Mouse (Mus musculus) midbrain, postnatal 0 days (tissue): Measurements from ENCODE around the gene Prr7. TPM values are rescaled to one million over a fixed set of nuclear protein-coding genes. Genes with fewer than 3 reads are reported as not detected.

ENCODE experiments used
- ATAC-seq: fragments of 200-750 bp; cut with Nextera tagmentation; 2 replicates; pipeline ENCODE4 v1.8.0; 2017; ENCODE audit warnings: moderate number of reproducible peaks, mild to moderate bottlenecking, moderate TSS enrichment, moderate library complexity; ENCODE audit not compliant: low FRiP score
- DNase-seq: peaks from one replicate; pipeline ENCODE4 v3.0.0-alpha.2; 2015; ENCODE audit warnings: low spot score
- H3K27ac ChIP-seq: fragments of 300-500 bp; sonication (generic); 2 replicates; pipeline ENCODE4 v1.5.1; 2014; ENCODE audit warnings: low read depth, mild to moderate bottlenecking, low read length, mixed read lengths
- H3K27me3 ChIP-seq: fragments of 300-500 bp; sonication (generic); 2 replicates; pipeline ENCODE4 v1.6.1; 2014; ENCODE audit warnings: low read length, control low read depth, mixed read lengths; ENCODE audit not compliant: insufficient read depth
- H3K36me3 ChIP-seq: fragments of 300-500 bp; sonication (generic); 2 replicates; pipeline ENCODE4 v1.6.1; 2014; ENCODE audit warnings: low read length, control low read depth, mixed read lengths; ENCODE audit not compliant: insufficient read depth
- H3K4me1 ChIP-seq: fragments of 300-500 bp; sonication (generic); 2 replicates; pipeline ENCODE4 v1.6.1; 2014; ENCODE audit warnings: mild to moderate bottlenecking, control low read depth, antibody characterized with exemption, low read length, mixed read lengths; ENCODE audit not compliant: insufficient read depth
- H3K4me2 ChIP-seq: fragments of 300-500 bp; sonication (generic); 2 replicates; pipeline ENCODE4 v1.6.1; 2014; ENCODE audit warnings: low read depth, mild to moderate bottlenecking, low read length, mixed read lengths; ENCODE audit not compliant: poor library complexity, severe bottlenecking
- H3K4me3 ChIP-seq: fragments of 300-500 bp; sonication (generic); 2 replicates; pipeline ENCODE4 v1.5.1; 2014; ENCODE audit warnings: low read depth, mild to moderate bottlenecking, low read length, moderate library complexity
- H3K9ac ChIP-seq: fragments of 300-500 bp; sonication (generic); replicated peaks from 2 replicates; pipeline ENCODE4 v1.6.1; 2014; ENCODE audit warnings: mild to moderate bottlenecking, low read length, moderate library complexity, mixed read lengths; ENCODE audit not compliant: poor library complexity, severe bottlenecking
- H3K9me3 ChIP-seq: fragments of 300-500 bp; sonication (generic); 2 replicates; pipeline ENCODE4 v1.6.1; 2016; ENCODE audit warnings: low read length, control low read depth
- CTCF ChIP-seq: IDR thresholded peaks from 2 replicates; pipeline ENCODE4 v1.5.1; 2016; ENCODE audit warnings: antibody characterized with exemption, mild to moderate bottlenecking
- WGBS: fragments of 180-500 bp; shearing (Covaris S2); extraction: QIAGEN DNeasy Blood & Tissue Kit; methylation state at CpG from one replicate; pipeline ENCODE4 v1.1.7; 2014; 5-methylcytosine and 5-hydroxymethylcytosine counted together
- polyA plus RNA-seq: library from polyadenylated mRNA; unstranded; fragments of >200 nt; fragmentation: Nextera tagmentation; extraction: Ambion mirVana; gene quantifications from 2 replicates; pipeline ENCODE4 v1.2.1, GENCODE M21; 2015
- total RNA-seq: library from RNA; depleted of rRNA; stranded (reverse); fragments of >200 nt; gene quantifications from 2 replicates; pipeline ENCODE4 v1.2.3, GENCODE M21; 2014

Prr7 gene
- total and polyA plus RNA-seq, 2 experiments from 2014 or later, result 8.1 to 131 TPM

DNA sequence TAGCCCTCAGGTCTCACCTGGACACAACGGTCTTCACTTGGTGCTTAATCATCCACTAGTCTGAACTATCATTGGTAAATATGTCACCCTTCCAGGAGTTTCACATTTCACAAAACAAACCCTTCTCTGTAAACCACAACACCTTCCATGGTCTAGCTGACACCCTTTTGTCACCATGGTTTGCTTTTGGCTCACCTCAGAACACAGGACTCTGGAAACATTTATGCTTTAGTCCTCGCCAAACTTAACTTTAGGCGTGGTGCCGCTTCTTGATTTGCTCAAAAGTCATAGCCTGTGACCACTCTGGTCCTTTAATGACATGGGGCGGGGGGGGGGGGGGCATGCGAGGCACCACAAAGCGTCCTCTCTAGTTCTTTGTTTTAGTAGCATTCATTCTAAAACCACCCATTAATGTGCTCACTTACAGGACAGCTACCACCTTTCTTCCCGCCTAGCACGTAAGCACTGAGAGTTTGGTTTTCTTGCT is 20.2 kb upstream of the Prr7 start:
- WGBS, result 40% methylated on average over 9 of the region's 9 CpGs
- no peak for ATAC-seq
- H3K9me3 ChIP-seq, result no peaks in the 10 kb centered on the region
- H3K27ac ChIP-seq, result peak overlapping the region; percentile 79
- H3K27me3 ChIP-seq, result no peaks in the 10 kb centered on the region
- H3K36me3 ChIP-seq, result no peaks in the 10 kb centered on the region
- no peak for DNase-seq
- TF ChIP-seq CTCF, result no peak
- H3K4me2 ChIP-seq, result peak overlapping the region; percentile 66
- peak overlapping the region; percentile 62; the same call in 1 of the 2 replicates for H3K9ac ChIP-seq
- peak overlapping the region; percentile 80 for H3K4me3 ChIP-seq
- H3K4me1 ChIP-seq, result peaks cover 9% of the 10 kb centered on the region; the same call in 1 of the 2 replicates

DNA sequence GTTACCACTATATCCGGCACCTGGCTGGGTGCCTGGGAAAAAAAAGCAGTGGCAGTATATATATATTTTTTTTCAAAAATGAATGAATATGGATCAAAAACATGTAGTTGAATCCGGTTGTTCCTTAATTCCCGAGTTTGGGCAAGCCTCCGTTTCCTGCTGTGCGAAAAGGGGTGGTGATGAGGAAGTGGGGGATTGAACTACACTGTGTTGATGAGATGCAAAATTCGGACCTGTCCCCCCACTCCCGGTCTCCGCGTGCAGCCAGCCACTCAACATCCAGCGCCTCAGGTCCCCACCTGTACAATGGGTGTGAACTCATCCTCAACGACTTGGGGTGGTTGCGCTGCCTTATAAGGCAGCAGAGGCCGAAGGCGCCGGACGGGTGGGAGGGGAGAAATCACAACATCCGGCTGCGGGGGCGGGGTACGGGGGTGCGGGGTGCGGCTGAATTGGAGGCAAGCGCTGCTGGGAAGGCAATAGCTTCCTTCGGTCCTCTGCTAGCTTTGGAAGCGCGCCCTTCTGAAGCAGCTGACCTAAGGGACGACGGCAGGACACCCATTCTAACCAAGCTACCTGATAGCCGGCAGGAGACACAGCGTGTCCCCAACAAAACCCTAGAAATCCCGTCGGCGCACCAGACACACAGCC is 19.7 kb upstream of the Prr7 start:
- Histone ChIP-seq H3K27me3 (no peaks in the 10 kb centered on the region), H3K9me3 (no peaks in the 10 kb centered on the region), H3K36me3 (peaks cover under 1% of the 10 kb centered on the region; the same call in 1 of the 2 replicates), H3K9ac (peak overlapping the region; percentile 62), H3K4me3 (peak overlapping the region; percentile 80), H3K4me1 (peaks cover 9% of the 10 kb centered on the region; the same call in 1 of the 2 replicates), H3K27ac (peak overlapping the region; percentile 79), H3K4me2 (peak overlapping the region; percentile 66)
- TF ChIP-seq CTCF, result no peak
- DNase-seq, result peak; percentile 77
- WGBS, result under 1% methylated on average over 33 of the region's 33 CpGs
- peak; percentile 73 for ATAC-seq

GRCm38 (mm10) chr13:55444937-55445315 is 19.1 kb upstream of the Prr7 start, which contains the start of gene Grk6:
Gene Grk6 (plus strand): TSS chr13:55445072.
- peak within 1 kb of the TSS; percentile 80 for H3K9ac ChIP-seq
- peak within 1 kb of the TSS; percentile 80 for H3K4me3 ChIP-seq
- no peaks in the 10 kb centered on the region for H3K9me3 ChIP-seq
- no peak for TF ChIP-seq CTCF
- H3K4me1 ChIP-seq, result peaks cover 9% of the 10 kb centered on the region; the same call in 1 of the 2 replicates
- no peaks in the 10 kb centered on the region for H3K27me3 ChIP-seq
- peak within 1 kb of the TSS; percentile 86 for H3K4me2 ChIP-seq
- ATAC-seq (peak; percentile 96), DNase-seq (peak; percentile 100)
- H3K27ac ChIP-seq, result peak within 1 kb of the TSS; percentile 79
- peaks cover 4% of the 10 kb centered on the region; the same call in 1 of the 2 replicates for H3K36me3 ChIP-seq
- under 1% methylated on average over 35 of the region's 35 CpGs for WGBS

- H3K4me2 ChIP-seq, result peak overlapping the region; percentile 86
- peak; percentile 36 for TF ChIP-seq CTCF
- ATAC-seq, result peak; percentile 42
- under 1% methylated on average over 56 of the region's 66 CpGs for WGBS
- H3K27me3 ChIP-seq, result no peaks in the 10 kb centered on the region
- H3K4me1 ChIP-seq, result peaks cover 9% of the 10 kb centered on the region; the same call in 1 of the 2 replicates
- DNase-seq, result no peak
- H3K4me3 ChIP-seq, result peak overlapping the region; percentile 80
- H3K36me3 ChIP-seq, result peaks cover 6% of the 10 kb centered on the region; the same call in 1 of the 2 replicates
- peak overlapping the region; percentile 80 for H3K9ac ChIP-seq
- peak overlapping the region; percentile 79 for H3K27ac ChIP-seq
- H3K9me3 ChIP-seq, result no peaks in the 10 kb centered on the region
These were observed 18.5 kb upstream of the Prr7 start for GRCm38 (mm10) chr13:55445361-55446091.

DNA sequence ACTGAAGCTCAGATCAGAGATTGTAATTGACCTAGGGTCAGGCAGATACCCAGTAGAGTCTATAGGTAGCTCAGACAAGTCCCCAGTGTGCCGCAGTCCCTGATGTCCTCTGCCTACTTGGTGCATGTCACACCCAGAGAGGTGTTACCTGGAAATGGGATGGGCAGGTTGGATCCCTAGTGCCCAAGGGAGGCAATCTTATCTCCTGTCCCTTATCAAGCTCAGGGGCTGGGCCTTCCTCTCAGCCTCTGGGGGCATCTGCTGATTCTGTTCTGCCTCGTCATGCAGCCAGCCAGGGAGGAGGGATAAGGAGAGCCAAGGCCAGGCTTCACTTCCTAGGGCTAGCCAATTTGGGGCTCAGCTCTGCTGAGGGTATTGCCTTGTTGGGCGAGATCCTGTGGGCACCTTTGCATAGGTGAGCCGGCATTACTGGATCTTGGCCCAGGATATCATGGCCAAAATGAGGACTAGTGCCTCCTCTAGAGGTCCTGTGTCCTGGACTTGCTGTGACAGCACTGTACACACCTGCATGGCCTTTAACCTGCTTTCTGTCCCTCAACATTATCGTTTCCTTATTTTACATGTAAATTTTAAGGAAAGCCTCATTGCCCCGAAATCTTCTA is 17.5 kb upstream of the Prr7 start:
- no peak overlapping the region for H3K27ac ChIP-seq

More for the DNA sequence above, 17.5 kb upstream of the Prr7 start:
- peak overlapping the region; percentile 86 for H3K4me2 ChIP-seq
- DNase-seq (no peak), ATAC-seq (no peak)
- TF ChIP-seq CTCF, result no peak
- no peaks in the 10 kb centered on the region for H3K27me3 ChIP-seq
- H3K4me1 ChIP-seq, result peaks cover 9% of the 10 kb centered on the region; the same call in 1 of the 2 replicates
- peaks cover 17% of the 10 kb centered on the region for H3K36me3 ChIP-seq
- peak overlapping the region; percentile 80; the same call in 1 of the 2 replicates for H3K4me3 ChIP-seq
- 83% methylated on average over 6 of the region's 6 CpGs for whole genome bisulfite sequencing
- no peaks in the 10 kb centered on the region for H3K9me3 ChIP-seq
- H3K9ac ChIP-seq, result peak overlapping the region; percentile 80
